Mouse (Mus musculus): ENCODE data around the gene Ubqln1. TPM values are rescaled to one million over a fixed set of nuclear protein-coding genes. Genes with fewer than 3 reads are reported as not detected.

Gene Ubqln1
- polyA plus RNA-seq (2015; fragmentation: Nextera tagmentation; extraction: Ambion mirVana): 55.9 and 67.1 TPM in 2 replicates

DNA sequence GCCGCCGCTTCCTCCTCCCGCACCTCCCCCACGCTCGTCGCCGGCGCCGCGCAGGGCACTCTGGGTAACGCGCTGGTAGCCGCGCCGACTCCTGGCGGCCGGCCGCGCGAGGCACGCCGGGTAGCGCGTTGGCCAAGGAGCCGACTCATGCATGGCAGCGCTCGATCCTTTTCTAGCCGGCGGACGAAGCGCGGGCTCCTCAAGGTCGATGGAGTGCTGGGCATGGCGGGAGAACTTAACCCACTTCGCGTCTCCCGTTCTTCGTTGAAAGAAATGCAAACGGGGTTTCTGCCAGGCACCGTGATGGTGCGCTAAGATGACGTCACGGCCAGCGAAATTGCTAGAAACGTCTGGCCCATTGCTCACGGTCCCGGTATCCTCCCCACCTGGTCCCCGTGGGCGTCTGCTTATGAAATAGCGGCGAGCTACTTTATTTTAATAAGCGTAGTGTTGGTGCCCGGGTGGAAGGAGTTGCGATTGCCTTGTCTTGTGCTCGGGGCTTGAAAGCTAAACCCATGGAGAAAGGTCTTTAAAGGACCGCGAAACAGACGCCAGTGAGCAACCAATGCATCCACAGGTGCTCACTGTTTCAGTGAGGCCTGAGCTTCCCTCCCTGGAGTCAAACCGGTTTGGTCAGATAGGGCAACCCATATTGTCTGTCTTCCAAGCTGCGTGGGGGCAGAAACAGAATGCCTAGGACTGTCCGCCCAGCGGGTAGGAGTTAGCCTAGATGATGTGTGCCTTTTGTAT is at the start of gene Ubqln1:
Gene Ubqln1, minus strand, starts transcription at position 62 of the 750 bp plus-strand sequence.

DNA sequence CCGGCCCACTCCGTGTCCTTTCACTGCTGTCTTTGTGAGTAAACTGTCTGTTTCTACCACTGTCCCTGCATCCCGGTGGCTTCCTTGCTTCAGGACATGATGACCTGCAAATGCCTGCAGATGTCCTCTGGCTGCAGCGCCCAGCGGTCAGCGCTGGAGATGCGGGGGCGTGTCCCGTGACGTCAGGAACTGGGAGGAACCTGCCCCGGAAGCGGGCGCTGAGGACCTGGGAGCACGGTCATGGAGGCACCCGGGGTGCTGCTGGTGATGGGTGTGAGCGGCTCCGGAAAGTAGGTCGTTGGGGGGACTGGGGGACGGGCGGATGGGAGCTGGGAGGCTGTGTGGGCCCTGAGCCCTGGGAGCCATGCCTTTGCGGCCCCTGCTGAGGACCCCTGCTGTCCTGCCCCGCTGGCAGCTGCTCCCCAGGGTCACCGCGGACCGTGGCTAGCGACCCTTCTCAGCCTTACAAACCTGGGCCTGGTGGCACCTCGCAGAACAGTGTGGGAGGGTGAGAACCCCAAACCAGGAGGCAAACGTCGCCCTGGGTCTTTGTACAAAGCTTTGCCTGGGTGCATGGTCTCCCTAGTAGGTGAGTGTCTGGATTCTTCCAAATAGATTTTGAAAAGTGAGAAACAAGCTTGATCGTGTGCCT is 57.9 kb downstream of the Ubqln1 start, which contains the start of gene Idnk:
Gene Idnk, plus strand, starts transcription at position 203 of the 652 bp plus-strand sequence.

DNA sequence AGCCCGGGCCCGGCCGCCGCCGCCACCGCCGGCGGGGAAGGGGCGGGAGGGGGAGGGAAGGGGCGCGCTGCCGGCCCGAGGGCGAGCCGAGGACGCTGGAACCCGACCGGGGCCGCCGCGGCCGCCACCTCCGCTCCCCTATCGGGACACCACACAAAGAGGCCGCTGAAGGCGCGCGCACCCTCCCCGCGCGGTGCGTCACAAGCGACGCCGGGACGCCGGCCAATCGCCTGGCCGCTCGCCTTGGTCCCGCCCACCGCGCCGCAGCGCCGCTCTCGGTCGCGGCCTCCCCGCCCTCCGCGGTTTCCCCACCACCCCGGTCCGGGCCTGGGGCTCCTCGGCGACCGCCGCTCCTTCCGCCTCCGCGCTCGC is 87.1 kb downstream of the Ubqln1 start, which contains the start of gene Hnrnpa0:
Gene Hnrnpa0, minus strand, starts transcription at position 161 of the 372 bp plus-strand sequence.

Other genes starting within 250 kb of the Ubqln1 start
- 1.6 and 1.9 TPM in 2 replicates for gene Klhl3, start 102.1 kb downstream of the Ubqln1 start, polyA plus RNA-seq (2015; fragmentation: Nextera tagmentation; extraction: Ambion mirVana)
- gene Hnrnpa0, start 87.1 kb downstream of the Ubqln1 start, polyA plus RNA-seq (2015; fragmentation: Nextera tagmentation; extraction: Ambion mirVana): 25.8 and 26.4 TPM in 2 replicates
- gene Idnk, start 58.0 kb downstream of the Ubqln1 start, polyA plus RNA-seq (2015; fragmentation: Nextera tagmentation; extraction: Ambion mirVana): 67.7 and 87.3 TPM in 2 replicates
- gene Gkap1, start 60.0 kb upstream of the Ubqln1 start, polyA plus RNA-seq (2015; fragmentation: Nextera tagmentation; extraction: Ambion mirVana): 36.4 and 41.6 TPM in 2 replicates
- gene Kif27, start 143.5 kb upstream of the Ubqln1 start, polyA plus RNA-seq (2015; fragmentation: Nextera tagmentation; extraction: Ambion mirVana): 0.38 and 0.59 TPM in 2 replicates
- 34.2 and 41.3 TPM in 2 replicates for gene 2210016F16Rik, start 169.6 kb upstream of the Ubqln1 start, polyA plus RNA-seq (2015; fragmentation: Nextera tagmentation; extraction: Ambion mirVana)
- gene Rmi1, start 186.6 kb upstream of the Ubqln1 start, polyA plus RNA-seq (2015; fragmentation: Nextera tagmentation; extraction: Ambion mirVana): 16.2 and 20.7 TPM in 2 replicates
- gene Hnrnpk, start 187.7 kb upstream of the Ubqln1 start, polyA plus RNA-seq (2015; fragmentation: Nextera tagmentation; extraction: Ambion mirVana): 547 and 758 TPM in 2 replicates